Mouse (Mus musculus) heart, adult 2 months (tissue): ENCODE data around the gene Synrg.

Experiments
- CTCF ChIP-seq: fragments of 200-600 bp; IDR thresholded peaks from 2 replicates; pipeline ENCODE4 v1.8.1; 2022; ENCODE audit warnings: antibody characterized with exemption, mild to moderate bottlenecking, moderate library complexity
- EP300 ChIP-seq: fragments of 200-500 bp; IDR thresholded peaks from 2 replicates; pipeline ENCODE4 v1.6.1; 2011; ENCODE audit warnings: low read depth, low read length, control low read depth; ENCODE audit not compliant: insufficient read depth
- POLR2A ChIP-seq: fragments of 200-500 bp; IDR thresholded peaks from 2 replicates; pipeline ENCODE4 v1.6.1; 2011; ENCODE audit warnings: mild to moderate bottlenecking, low read depth, low read length, control low read depth; ENCODE audit not compliant: insufficient read depth

GRCm38 (mm10) chr11:84028271-84029028 lies 64.2 kb downstream of the Synrg start:
- TF ChIP-seq CTCF (peak; percentile 48), POLR2A (no peak), EP300 (peak; percentile 77; the same call in 1 of the 2 replicates)
